Mouse (Mus musculus) common myeloid progenitor, adult 5-6 weeks (primary cell): ENCODE results near the gene Wdr45. TPM values are rescaled to one million over a fixed set of nuclear protein-coding genes. Genes with fewer than 3 reads are reported as not detected.
A peak's percentile ranks its signal among the peaks of the same experiment; 100 is the strongest.

Source experiments
- ATAC-seq: replicated peaks from 2 replicates; pipeline ENCODE4 v1.8.0; 2016; ENCODE audit warnings: low read depth, mild to moderate bottlenecking, moderate TSS enrichment, inconsistent platforms; ENCODE audit not compliant: poor library complexity, severe bottlenecking
- total RNA-seq: library from RNA; stranded (forward); fragments of 200-1000, 187-1606 nt; gene quantifications from 2 replicates; pipeline ENCODE4 v1.2.3, GENCODE M21; 2017

Gene Wdr45
- 31.1 and 31.9 TPM in 2 replicates for total RNA-seq

DNA sequence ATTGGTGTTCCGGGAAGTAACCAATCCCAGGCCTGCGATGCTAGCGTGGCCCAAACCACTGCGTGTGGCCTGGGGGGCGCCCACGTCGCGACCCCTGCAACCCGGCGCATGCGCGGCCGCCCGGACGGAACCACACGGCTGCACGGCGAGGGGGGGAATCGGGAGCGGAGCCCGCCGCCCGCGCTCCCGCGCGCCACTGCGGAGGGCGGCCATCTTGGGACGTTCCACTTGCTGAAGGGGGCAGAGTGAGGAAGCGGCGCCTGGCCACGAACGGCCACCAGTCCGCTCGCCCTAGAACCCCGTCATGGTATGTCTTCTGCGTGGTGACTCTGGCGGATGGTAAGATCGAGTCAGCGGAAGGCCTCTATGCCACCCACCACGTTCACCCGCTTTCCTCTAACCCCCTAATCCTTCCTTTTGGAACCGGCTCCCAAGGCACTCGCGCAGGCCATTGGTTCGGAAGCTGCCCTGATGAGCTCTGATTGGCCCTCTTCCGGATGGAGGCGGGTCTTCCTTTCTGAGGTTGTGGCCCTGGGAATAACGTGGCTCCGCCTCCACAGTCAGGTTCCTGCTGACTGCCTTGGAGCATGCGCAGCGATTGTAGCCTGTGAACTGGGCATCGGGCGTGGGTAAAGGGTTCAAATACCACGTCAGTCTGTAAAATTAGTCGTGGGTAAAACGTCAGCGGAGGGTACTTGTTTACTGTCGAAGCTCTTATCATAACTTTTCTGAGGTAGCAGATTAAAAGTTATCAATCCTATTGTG lies at the start of gene Wdr45:
Gene Wdr45 (plus strand): TSS at position 199 of the 765 bp plus-strand sequence.
- peak; percentile 98 for ATAC-seq

DNA sequence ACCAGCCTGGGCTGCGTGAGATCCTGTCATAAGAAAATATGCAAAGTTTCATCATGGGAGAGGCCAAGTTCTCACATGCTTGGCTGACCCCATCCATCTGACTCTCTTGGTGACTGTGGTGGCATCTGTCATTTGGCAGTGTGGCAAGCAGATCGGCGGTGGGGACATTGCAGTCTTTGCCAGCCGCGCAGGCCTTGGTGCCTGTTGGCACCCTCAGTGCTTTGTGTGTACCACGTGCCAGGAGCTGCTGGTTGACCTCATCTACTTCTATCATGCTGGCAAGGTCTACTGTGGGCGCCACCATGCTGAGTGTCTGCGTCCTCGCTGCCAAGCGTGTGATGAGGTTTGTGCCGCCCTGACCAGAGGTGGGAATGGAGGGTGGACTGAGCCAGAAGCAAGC lies 49.3 kb upstream of the Wdr45 start:
- no peak for ATAC-seq

DNA sequence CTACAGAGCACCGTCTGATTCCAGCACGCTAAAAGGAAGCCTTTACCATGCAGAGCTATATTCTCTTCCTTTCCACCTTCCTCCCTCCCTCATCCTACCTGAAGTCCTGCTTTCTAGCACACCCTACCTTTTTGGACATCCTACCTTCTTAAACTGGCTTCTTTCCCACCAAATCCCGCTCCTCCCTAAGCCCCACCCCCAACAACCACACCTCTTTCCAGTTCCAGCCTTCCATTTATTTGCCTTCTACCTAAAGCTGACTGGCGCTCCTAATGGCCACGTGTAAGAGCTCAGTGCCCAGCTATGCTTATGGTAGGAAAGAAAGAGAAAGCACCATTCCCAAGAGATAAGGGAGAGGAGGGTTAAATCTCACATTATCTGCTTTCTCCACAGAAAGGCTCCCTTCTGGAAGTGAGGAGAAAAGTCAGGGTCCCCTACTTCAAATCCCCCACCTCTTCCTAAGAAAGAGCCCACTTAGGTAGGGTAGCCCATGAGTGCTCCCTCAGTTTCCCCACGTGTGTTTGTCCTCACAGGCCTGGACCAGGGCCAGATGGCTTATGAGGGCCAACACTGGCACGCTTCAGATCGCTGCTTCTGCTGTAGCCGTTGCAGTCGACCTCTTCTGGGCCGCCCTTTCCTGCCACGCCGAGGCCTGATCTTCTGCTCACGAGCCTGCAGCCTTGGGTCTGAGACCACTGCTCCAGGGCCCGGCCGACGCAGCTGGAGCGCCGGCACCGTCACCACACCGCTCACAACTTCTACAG lies 48.2 kb upstream of the Wdr45 start:
- ATAC-seq, result no peak

DNA sequence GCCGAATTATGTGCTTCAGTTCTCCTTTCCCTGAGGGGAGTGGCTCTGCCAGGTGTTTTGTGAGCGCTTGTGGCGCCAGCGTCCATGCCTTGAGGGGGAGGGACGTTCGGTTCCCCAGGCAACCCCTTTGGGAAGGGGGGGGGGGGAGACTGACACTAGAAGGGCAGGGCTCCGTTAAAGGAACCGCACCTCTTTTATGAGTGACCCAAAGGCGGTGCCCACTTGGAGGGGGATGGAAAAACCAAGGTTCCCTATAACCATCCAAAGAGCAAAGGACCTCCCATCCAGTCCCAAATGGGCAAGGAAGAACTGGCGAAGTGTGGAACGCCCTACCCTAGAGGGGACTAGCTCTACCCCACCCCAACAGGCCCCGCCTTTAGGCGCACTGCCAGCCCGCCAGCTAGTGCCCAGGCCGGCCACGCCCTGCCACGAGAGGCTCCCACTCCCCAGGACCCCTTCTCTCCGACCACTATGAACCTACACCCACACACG lies 43.7 kb upstream of the Wdr45 start:
- peak; percentile 62 for ATAC-seq

DNA sequence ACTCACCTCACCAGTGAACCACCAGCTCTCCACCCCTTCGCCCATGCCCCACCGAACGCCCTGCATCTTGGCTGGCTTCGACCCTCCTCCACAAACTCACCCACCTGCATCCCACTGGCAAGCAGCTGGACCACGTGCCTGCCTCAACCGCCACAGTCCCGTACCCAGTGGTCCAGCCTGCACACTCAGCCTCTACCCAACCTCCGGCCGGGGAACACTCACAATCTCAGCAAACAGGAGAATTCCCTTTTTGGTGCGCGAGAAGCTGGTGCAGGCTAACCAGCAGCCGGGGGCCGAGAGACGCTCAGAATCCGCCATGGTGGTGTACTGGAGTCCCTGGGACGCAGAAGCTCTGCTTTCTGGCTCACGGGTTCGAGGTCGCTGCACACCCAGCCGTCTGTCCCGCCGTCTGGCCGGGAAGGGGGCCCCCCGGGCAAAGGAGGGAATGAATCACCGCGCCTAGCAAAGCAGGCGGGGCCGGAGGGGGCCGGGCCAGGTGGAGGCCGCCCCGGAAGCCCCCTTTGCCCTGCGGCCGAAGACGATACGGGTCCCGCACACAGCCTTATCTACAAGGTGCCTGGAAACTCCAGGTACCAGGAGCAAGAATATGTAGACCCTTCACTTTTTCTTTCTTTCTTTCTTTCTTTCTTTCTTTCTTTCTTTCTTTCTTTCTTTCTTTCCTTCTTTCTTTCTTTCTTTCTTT lies 43.1 kb upstream of the Wdr45 start, which contains the start of gene Plp2:
Gene Plp2 (minus strand): TSS at position 470 of the 703 bp plus-strand sequence.
- ATAC-seq, result no peak

DNA sequence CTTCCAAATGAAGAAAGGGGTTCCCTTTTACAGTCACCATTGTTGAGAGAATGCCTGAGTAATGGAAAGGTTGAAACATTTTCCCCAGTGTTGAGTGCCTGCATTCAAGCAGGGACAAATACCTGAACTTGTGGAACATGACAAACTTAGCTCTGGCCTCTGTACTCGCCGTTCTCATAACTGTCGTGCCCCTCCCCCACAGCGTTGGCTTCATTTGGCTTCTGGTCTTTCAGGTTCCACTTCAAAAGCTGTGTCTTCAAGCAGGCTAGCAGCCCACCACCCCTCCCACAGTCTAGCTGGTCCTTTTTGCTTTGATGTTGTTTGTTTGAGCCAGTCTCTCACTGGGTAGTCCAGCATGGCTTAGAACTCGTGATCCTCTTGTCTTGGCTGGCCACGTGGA lies 41.4 kb upstream of the Wdr45 start:
- ATAC-seq, result no peak

DNA sequence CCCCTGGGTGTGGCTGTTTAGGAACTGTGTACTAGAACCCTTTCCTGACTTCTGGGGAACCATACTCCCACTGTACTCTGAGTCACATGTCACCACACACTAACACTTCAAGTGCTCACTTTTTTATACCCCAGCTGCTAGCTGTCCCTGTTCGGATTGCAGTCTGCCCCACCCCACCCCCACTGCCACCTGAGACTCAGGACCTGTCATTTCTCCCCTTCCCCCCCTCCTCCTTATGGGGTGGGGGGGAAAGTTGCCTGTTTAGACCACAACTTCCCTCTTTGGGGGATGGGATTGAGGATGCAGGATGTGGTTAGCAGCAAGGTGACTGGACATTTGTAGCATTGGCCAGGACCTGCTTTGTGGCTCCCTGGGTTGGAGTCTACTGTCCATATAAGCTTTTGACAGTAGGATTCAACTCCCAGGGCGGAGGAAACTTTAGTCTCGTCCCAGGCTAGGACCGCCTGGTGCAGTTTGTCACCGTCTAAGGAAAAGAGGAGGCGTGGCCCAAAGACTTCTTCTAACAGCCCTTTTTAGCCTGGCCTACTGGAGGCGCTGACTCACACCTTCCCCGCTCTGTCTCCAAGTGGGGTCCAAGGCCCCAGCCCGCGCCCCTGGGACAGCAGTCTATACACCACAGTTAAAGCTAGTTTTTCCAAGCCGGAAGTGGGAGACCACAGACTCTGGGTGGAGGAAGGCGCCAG lies 40.4 kb upstream of the Wdr45 start:
- ATAC-seq, result peak; percentile 55

DNA sequence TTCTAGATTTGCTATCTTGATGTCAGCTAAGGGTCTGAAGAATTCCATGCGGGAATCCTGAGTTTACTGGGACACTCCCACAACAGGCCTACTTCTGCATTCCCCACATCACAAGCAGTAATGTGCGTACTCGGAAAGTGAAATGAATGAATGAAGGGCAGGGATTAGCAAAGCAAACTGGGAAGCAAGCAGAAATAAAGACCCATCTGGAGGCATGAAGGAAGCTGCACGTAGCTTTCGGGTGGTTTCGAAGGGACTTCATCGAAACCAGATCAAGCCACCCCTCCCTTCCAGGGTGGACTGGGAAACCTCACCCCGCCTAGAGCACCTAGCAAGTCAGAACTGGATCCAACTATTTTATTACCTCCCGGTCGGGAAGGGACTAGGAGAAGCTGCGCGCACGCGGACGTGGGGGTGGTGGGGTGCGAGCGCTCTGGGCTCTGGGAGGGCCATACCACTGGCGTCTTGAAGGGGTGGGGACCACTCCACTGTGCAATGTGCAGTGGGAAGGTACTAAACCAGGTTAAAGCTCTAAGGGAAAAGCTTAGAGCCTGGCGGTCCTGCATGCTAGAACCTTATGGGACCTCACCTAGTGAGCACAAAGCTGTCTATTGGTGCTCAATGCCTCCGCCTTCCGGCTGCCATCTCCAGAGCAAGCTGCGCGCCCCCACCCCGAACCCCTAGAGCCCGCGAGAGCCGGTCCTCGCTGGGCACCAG lies 39.7 kb upstream of the Wdr45 start:
- 0 out of 2 replicates have a peak, but pooled peaks have one; percentile 12 for ATAC-seq

DNA sequence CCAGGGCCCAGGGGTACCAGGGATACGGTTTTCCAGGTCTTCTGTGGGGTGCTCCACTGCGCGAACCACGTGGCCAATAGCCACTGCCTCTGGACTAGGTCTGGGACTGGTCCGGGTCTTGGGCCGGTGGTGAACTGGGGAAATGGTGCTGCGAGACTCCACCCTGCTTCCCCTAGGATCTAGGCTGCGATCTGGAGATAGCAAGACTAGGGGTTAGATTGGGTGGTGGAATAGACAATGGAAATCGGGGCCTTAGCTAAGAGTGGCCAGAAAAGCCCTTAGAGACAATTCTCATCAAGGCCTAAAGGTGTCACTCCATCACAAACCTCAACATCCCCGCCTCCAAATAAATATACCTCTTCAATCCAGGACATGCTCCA lies 39.1 kb upstream of the Wdr45 start:
- no peak for ATAC-seq

DNA sequence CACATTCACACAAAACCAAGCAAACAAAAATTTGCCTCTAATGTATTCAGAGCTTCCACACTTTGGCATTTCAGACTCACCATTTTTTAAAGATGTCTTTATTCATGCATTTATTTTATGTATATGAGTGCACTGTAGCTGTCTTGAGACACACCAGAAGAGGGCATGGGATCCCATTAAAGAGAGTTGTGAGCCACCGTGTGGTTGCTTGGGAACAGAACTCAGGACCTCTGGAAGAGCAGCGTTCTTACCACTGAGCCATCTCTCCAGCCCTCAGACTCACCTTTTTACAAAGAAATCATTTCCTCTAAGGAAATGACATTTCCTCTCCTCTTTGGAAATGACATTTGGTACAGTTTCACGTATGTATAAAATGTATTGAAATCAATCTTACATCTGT lies 35.1 kb upstream of the Wdr45 start:
- ATAC-seq, result no peak

DNA sequence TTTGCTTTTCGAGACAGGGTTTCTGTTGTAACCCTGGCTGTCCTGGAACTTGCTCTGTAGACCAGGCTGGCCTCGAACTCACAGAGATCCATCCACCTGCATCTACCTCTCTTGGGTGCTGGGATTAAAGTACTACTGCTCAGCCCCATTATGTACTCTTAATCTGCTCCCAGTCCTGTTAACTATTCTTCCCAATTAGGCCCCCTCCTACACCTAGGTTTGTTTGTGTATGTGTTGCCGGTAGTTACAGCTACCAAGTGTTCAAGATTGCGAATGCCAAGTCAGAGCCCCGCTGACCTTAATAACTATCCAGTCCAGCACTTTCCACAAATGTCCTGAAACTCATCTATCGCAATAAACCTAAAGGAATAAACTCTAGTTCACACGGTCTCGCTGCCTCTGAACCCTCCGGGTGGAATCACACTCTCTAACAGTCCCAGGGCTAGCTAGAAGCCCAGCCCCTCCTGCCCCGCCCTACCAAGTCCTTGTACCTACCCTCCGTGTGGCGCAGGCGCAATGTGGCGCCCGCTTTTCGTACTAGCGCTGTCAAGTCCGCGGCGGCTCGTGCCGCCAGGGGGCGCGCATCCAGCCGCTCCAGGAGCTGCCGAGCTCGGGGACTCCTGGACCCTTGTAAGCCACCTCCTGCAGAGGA lies 34.6 kb upstream of the Wdr45 start:
- peak; percentile 97 for ATAC-seq

DNA sequence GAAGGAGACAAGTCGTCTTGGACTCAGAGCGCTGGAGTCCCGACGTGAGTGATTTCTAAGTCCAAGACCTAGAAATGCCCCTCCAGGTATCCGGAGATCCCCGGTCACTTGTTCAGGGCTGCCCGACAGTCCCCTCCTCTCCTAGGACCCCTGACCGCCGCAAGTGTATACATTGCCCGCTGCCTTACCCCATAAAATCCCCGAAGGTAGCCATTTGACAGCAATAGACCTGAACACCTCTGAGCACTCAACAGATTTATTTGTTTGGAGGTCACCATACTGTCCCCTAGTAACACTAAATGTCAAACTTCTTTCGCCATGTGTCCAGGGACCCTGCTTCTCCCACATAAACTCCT lies 34.1 kb upstream of the Wdr45 start:
- ATAC-seq, result 0 out of 2 replicates have a peak, but pooled peaks have one; percentile 6

DNA sequence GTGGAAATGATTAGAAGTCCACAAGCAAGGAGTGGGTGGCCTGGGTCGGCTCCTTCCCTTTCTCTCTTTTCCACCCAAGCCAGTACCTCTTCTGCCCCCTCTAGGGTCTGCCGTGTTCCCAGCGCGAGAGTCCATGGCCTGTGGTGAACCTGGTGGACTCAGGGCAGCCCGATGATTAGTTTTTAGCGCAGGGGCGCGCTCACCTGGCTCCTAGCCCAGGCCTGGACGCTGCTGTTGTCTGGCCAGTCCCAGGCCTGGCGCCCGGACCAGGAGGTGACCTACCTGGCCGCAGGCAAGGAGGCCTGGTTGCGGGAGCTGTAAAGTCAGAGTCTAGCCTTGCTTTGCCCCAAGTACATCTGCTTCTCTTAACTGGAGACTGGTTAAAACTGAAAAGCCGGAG lies 33.3 kb upstream of the Wdr45 start, which contains the start of gene Magix:
Gene Magix (minus strand): TSS at position 388 of the 400 bp plus-strand sequence.
- no peak for ATAC-seq

DNA sequence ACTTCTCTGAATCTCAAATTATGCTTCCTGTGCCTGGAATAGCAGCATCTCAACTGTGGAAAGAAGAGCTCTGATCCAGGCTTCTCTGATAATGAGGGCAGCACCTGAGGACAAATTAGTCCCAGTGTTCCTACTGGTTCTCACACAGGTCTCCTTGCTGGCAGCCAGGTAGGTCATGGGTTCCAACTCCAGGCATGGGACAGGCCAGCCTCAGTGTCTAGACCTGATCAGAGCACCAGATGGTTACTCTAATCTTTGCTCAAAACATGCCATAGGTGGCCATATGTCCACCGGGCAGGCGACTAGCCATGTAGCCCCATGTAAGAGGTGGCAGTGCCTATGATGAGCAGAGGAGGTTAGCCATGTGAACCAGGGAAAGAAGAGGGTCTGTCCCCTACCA lies 25.8 kb upstream of the Wdr45 start:
- no peak for ATAC-seq

DNA sequence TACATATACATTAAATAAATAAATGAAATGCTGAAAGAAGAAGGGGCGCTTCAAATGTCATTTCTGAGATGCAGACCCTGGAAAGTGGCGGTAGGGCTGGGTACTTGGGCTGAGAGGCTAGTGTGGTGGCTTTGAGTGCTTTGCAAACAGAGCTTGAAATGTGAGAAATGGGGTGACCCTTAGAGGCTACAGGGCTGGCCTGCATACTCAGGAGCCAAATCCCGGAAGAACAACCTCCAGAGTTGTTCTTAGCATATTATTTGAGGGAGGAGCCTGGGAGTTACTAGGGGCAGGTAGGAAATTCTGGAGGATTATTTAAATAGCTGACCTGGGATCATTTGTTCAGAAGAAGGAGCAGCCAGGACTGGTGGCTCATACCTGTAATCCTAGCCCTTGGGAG lies 23.6 kb upstream of the Wdr45 start:
- no peak for ATAC-seq

DNA sequence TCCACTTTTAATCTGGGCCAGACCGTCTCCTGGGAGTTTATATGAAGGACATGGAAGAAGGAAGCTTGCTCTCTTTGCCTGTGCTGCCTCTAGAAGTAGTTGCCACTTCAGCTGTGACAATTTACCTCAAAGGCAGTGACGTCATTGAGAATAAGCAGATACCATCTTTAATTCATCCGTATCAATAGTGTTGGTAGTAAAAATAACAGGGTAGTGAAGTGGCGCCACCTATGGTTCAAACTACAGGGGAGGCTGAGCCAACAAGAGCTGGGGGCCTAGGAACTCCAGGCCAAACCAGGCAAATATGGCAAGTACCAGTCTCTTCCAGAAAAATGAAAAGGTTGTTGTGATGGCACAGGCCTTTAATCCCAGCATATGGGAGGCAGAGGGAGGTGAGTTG lies 21.3 kb upstream of the Wdr45 start:
- peak; percentile 50 for ATAC-seq

DNA sequence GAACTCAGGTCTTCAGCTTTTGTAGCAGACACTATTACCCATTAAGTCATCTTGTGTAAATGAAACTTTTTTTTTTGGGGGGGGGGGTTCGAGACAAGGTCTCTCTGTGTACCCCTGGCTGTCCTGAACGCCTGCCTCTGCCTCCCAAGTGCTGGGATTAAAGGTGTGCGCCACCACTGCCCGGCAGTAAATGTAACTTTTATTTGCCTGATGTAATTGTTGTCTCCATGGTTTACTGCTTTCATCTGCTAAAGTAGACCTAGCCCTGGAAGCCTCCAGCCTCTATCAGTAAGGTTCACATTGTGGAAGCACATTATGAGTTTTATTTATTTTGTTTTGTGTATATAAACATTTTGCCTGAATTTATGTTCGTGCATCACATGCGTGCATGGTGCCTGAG lies 17.6 kb upstream of the Wdr45 start:
- 0 out of 2 replicates have a peak, but pooled peaks have one; percentile 4 for ATAC-seq

DNA sequence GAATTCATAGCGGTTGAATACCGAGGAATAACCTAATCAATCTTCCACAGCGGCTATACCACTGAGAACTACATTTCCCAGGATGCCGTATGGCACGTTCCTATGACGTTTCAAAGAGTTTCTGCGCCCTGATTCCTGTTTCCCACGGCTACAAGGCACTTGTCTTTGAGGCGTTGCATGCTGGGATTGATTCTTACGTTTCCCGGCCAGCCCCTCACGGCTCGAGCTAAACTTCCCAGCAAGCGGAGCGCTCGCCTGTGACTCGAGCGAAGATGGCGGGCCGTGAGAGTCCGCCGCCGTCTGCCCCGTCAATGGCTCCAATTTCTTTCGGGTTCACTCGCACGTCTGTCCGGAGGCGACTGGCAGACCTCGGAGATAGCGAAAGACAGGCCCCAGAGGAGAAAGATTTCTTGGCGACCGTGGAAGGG lies 17.2 kb upstream of the Wdr45 start, which contains the start of gene Gpkow:
Gene Gpkow (plus strand): TSS at position 178 of the 428 bp plus-strand sequence.
- ATAC-seq, result peak; percentile 99

DNA sequence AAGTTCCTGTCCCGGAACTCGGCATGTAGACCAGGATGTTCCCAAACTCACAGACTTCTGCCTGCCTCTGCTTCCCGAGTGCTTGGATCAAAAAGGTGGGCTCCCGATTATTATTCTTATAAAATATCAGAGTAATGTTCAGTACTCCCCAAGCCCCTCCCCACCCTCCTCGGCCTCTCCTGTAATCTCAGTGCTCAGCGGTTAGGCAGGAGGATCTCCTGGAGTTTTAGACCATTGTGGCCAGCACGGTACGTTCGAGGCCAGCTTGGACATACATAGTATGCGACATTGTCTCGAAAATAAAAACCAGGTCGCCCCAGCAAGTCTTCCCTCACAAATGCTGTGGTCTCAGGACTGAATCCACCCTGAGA lies 384 bp upstream of the Wdr45 start:
- peak; percentile 42; the same call in 1 of the 2 replicates for ATAC-seq
